Mouse (Mus musculus) cerebellum, postnatal 25 days (tissue): ENCODE data around the gene Kansl1l.
A peak's percentile ranks its signal among the peaks of the same experiment; 100 is the strongest.

Source experiments
- DNase-seq, 2 experiments: peaks; one replicate each; pipeline ENCODE4 v3.0.0; 2021; ENCODE audit warnings: mixed read lengths in 2 of 2

Gene Kansl1l

GRCm38 (mm10) chr1:66817453-66817839 is at the start of gene Kansl1l:
TSS of gene Kansl1l (minus strand) at chr1:66817562.
- peak; percentile 97 to 99 for DNase-seq

GRCm38 (mm10) chr1:66865633-66866032 is 48.3 kb upstream of the Kansl1l start:
- no peak for DNase-seq

GRCm38 (mm10) chr1:66863741-66864495 is 46.6 kb upstream of the Kansl1l start:
- DNase-seq = no peak

GRCm38 (mm10) chr1:66862712-66863511 is 45.5 kb upstream of the Kansl1l start, which contains the start of gene Acadl:
TSS of gene Acadl (minus strand) at chr1:66863277.
- peak; percentile 63 to 74 for DNase-seq

GRCm38 (mm10) chr1:66861764-66862672 is 44.7 kb upstream of the Kansl1l start:
- no peak for DNase-seq

GRCm38 (mm10) chr1:66847506-66847905 is 30.1 kb upstream of the Kansl1l start:
- no peak for DNase-seq

- no peak for DNase-seq
Observed at GRCm38 (mm10) chr1:66845690-66846318, 28.4 kb upstream of the Kansl1l start.

- DNase-seq = no peak
Observed at GRCm38 (mm10) chr1:66841938-66842337, 24.6 kb upstream of the Kansl1l start.

- DNase-seq = no peak
Observed at GRCm38 (mm10) chr1:66841510-66841909, 24.1 kb upstream of the Kansl1l start.

GRCm38 (mm10) chr1:66839755-66840438 is 22.5 kb upstream of the Kansl1l start:
- DNase-seq = no peak

GRCm38 (mm10) chr1:66839135-66839534 is 21.8 kb upstream of the Kansl1l start:
- DNase-seq = no peak

GRCm38 (mm10) chr1:66838184-66839042 is 21.1 kb upstream of the Kansl1l start:
- peak; percentile 84 to 91 for DNase-seq

- DNase-seq = no peak
Observed at GRCm38 (mm10) chr1:66837207-66837606, 19.8 kb upstream of the Kansl1l start.

- no peak for DNase-seq
Observed at GRCm38 (mm10) chr1:66832636-66833165, 15.3 kb upstream of the Kansl1l start.

GRCm38 (mm10) chr1:66831824-66832600 is 14.7 kb upstream of the Kansl1l start:
- DNase-seq = no peak

GRCm38 (mm10) chr1:66829400-66830080 is 12.2 kb upstream of the Kansl1l start:
- no peak for DNase-seq

- no peak for DNase-seq
Observed at GRCm38 (mm10) chr1:66821966-66822365, 4.6 kb upstream of the Kansl1l start.

- DNase-seq = no peak
Observed at GRCm38 (mm10) chr1:66820241-66820640, 2.9 kb upstream of the Kansl1l start.

- no peak for DNase-seq
Observed at GRCm38 (mm10) chr1:66817865-66818315, 528 bp upstream of the Kansl1l start.
